Mouse (Mus musculus): ENCODE results near the gene Agxt2. TPM values are rescaled to one million over a fixed set of nuclear protein-coding genes. Genes with fewer than 3 reads are reported as not detected.

Gene Agxt2
- polyA plus RNA-seq, 1 experiment from 2014 or later = not detected

Other genes starting within 250 kb of the Agxt2 start
- 2.8 and 2.9 TPM in 2 replicates for gene Prlr, start 181.3 kb upstream of the Agxt2 start, polyA plus RNA-seq (2015; fragmentation: Nextera tagmentation; extraction: Ambion mirVana)
- not detected in 2 replicates for gene Gm21973, start 33.2 kb upstream of the Agxt2 start, polyA plus RNA-seq (2015; fragmentation: Nextera tagmentation; extraction: Ambion mirVana)
- 5.9 and 6.4 TPM in 2 replicates for gene Dnajc21, start 112.0 kb downstream of the Agxt2 start, polyA plus RNA-seq (2015; fragmentation: Nextera tagmentation; extraction: Ambion mirVana)
- gene Brix1, start 127.4 kb downstream of the Agxt2 start, polyA plus RNA-seq (2015; fragmentation: Nextera tagmentation; extraction: Ambion mirVana) = 40.2 and 45.6 TPM in 2 replicates
- 18.5 and 22.4 TPM in 2 replicates for gene Rad1, start 127.5 kb downstream of the Agxt2 start, polyA plus RNA-seq (2015; fragmentation: Nextera tagmentation; extraction: Ambion mirVana)
- not detected in 2 replicates for gene Ttc23l, start 200.1 kb downstream of the Agxt2 start, polyA plus RNA-seq (2015; fragmentation: Nextera tagmentation; extraction: Ambion mirVana)

Measured in hindbrain, embryonic 16.5 days (tissue).